Mouse (Mus musculus): ENCODE results near the gene Kctd21.

The Kctd21 gene

DNA sequence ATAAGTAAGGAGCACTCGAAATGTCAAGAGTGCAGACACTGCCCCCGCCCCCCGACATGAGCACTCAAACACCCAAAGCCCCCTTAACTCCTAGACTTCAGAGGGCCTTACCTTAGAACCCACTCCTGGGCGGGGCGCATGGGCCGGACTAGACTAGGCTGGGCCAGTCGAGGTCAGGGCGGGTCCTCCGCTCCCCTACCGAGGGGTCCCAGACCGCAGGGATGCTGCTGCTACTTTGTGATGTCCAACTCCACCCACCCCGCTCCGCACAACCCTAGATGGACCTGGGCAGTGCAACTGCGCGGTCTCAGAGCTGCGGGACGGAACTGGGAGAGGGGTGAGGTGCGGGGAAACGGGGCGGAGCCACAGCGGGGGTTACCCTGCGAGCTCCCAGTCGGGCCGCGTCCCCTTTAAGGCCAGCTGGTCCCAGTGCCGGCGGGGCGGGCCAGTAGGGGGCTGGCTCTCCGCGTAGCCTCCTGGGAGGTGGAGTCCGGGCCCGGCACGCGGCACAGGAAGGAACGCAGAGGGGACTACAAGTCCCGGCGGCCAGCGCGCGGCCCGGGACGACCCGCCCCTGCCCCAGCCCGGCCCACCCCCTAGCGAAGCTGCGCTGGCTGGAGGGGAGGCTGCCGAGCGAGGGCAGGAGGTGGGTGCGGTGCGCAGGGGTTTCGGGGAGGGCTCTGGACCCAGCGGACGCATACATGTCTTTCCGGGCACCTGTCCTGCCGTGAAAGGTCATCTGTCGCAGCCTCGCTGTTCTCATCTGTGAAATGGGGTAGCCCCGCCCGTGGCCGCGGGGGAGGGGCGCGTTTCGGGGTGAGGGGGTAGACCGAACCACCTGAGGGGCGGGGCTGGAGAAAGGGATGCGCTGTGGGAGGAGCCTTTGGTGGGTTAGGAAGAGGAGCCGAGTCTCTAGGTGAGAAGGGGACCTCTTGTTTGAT, at the start of gene Kctd21, which contains the start of gene Usp35:
TSS of gene Kctd21 (plus strand) at position 602 of the 941 bp plus-strand sequence.
TSS of gene Usp35 (minus strand) at position 295 of the 941 bp plus-strand sequence.
- peak; percentile 92 to 94 for DNase-seq (ENCODE audit: low spot score in 2 of 2)

DNA sequence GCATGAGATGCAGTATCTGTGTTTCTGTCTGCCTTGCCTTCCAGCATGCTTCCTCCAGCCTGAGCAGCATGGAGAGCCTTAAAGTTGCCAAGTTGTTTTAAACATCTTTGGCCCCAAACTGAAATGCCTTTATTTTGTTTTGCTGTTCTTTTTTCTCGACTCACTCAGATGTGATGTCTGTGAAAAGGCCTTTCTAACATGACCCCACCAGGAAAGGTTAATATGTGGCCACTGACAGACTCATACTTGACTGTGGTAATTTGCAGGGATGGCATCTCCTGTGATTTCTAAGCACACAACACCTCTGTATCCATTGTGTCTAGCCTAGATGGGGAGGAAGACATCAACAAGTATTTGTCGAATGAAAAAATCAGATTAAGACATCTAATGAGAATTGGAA, 35.1 kb upstream of the Kctd21 start:
- no peak for DNase-seq (ENCODE audit: low spot score in 2 of 2)

DNA sequence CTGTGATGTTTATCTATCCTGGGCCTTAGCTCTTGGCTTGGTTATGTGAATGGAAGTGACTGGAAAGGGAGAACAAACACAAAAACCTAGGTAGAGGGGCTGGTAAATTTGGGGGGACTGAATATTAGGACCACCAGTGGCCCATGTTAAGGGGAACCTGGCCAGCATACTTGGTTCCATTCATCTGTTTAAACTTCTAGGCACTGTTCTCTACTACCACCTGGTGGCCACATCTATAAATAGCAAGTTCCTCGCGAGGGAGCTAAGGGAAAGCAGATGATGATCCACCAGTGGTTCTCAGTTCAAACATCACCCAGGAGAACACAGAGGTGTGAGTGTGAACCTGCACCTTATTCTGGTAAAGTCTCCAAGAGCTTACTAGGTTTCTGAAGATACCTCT, 34.7 kb upstream of the Kctd21 start:
- DNase-seq (ENCODE audit: low spot score in 2 of 2), result peak; percentile 35 to 76

DNA sequence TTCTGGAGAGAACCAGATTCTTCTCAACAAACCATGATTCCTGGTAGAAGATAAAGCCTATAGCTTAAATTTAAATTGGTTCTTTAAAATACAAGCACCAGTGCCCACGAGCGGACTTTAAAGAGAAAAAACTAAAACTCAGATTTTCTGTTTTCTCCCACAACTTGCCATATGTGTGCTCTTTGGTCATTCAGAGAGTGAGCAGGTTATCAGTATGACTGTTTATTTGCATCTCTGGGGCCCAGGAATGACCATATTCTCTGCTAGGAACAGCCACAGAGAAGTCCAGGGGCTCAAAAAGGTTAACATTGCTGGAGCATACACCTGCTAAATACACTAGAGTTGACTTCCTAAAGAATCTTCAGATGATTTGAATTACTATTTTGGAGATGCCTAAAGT, 33.8 kb upstream of the Kctd21 start:
- DNase-seq (ENCODE audit: low spot score in 2 of 2), result no peak

DNA sequence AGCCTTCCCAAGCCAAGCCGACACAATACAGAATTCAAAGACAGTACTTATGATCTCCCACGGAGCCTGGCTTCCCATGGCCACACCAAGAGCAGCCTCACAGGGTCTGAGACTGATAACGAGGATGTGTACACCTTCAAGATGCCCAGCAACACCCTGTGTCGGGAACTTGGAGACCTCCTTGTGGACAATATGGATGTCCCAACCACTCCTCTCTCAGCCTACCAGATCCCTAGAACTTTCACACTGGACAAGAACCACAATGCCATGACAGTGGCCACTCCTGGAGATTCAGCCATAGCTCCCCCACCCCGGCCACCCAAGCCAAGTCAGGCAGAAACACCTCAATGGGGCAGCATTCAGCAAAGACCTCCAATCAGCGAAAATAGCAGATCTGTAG, 33.2 kb upstream of the Kctd21 start:
- no peak for DNase-seq (ENCODE audit: low spot score in 2 of 2)

DNA sequence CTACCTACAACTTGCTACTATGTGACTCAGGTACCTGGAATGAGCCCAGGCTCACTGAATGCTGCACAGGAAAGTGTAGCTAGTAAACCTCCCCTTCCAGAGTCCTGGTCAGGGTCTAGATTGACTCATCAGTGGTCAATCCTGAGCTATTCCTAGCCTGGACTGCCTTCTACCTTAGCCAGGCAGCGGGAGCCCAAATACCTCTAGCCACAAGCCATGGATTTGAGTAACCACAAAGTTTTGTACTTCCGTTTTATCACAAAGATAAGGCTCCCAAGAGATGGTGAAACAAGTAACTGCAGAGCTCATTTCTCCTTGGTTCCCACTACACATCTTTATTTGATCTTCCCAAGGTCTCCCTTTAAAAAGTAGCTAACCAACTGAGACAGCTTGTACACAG, 31.2 kb upstream of the Kctd21 start:
- DNase-seq (ENCODE audit: low spot score in 2 of 2), result no peak

DNA sequence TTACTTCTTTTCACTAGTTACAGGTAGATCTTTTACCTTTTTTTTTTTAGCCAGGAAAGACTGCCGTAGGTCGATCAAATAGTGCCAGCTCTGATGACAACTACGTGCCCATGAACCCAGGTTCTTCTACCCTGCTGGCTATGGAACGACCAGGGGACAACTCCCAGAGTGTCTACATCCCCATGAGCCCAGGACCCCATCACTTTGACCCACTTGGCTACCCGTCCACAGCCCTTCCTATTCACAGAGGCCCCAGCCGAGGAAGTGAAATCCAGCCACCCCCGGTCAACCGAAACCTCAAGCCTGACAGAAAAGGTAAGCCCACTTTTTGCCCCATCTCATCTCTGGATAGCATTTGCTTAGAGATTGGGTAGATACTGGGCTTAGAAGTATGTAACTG, 30.8 kb upstream of the Kctd21 start:
- no peak for DNase-seq (ENCODE audit: low spot score in 2 of 2)

DNA sequence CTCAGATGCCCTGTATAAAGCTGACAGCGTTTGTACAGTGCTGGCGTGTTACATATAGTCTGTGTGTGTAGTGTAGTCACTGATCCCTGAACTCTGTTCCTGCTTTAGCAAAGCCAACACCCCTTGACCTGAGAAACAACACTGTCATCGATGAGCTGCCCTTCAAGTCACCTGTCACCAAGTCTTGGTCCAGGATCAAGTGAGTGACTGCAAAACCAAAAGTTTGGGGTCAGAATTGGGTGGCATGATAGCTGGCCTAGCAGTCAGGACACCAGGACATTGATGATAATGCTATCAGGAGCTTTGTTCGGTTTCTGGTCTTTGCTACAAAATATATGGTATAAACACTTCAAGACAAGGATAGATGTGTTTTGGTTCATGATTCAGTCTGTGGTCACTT, 29.9 kb upstream of the Kctd21 start:
- no peak for DNase-seq (ENCODE audit: low spot score in 2 of 2)

DNA sequence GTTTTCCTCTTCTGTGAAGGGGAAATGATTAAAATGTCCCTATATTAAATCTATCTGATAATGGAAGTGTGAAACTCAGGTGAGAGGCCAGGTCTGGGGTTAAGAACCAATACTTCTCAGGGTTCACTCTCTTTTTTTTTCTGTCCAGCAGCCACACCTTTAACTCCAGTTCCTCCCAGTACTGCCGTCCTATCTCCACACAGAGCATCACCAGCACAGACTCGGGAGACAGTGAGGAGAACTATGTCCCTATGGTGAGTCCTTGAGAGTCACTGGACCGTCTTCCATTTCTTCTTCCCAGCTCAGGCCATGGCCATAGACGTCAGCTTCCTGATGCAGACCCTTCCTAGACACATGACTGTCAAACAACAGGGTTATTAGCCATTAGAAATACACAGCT, 29.3 kb upstream of the Kctd21 start:
- DNase-seq (ENCODE audit: low spot score in 2 of 2), result no peak

DNA sequence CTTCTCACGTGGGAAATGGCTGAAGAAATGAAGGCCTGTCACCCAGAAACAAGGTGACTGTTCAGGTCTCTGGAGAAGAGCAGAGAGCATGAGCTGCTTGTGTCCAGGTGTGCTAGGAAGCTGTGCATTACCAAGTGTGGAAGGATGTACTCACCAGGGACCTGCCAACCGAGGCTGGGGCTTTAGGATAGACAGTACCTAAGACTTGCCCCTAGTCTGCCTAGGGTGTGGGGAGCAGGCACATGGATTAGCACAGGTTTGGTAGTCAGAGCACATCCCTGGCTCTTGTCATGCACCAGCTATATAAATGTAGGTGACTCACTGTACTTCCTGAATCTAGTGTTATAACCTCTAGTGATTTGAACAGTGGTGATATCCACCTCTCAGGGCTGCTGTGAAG, 28.5 kb upstream of the Kctd21 start:
- DNase-seq (ENCODE audit: low spot score in 2 of 2), result no peak

DNA sequence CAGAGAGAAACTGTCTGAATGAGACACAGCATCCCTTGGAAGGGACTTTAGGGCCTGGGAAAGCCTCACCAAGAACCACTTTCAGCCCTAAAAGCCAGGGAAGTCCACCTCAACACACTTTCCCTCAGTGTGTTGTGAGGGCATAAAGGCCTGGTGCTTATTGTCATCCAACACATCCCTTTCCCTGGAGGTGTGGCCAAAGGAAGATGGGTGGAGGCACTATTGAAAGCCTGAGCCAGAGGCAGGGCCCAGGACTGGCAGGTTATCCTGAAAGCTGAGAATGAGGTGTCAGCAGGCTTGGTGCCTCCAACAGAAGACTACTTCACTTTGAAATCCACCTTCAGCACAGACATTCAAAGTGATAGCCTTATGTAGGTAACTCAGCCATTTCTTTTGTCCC, 27.7 kb upstream of the Kctd21 start:
- peak in 1 of 2 experiments; percentile 18 for DNase-seq (ENCODE audit: low spot score in 2 of 2)

DNA sequence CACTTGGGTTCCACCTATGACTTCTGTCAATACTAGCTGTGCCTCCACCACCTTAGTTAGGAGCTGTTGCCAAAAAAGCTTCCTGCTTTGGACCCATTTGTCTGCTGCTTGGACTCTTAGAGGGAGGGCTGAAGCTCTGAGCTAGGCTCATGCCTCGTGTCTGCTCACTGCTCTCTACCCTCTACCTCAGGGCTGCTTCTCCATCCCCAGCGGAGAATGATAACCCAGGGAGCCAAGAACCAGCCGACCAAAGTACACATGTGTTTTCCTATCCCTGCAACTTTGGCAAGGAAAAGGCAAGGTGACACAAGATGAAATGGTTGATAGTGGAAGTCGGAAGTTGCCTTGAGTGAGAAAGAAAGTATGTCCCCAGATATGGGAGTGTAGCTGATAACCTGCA, 26.9 kb upstream of the Kctd21 start:
- no peak for DNase-seq (ENCODE audit: low spot score in 2 of 2)

DNA sequence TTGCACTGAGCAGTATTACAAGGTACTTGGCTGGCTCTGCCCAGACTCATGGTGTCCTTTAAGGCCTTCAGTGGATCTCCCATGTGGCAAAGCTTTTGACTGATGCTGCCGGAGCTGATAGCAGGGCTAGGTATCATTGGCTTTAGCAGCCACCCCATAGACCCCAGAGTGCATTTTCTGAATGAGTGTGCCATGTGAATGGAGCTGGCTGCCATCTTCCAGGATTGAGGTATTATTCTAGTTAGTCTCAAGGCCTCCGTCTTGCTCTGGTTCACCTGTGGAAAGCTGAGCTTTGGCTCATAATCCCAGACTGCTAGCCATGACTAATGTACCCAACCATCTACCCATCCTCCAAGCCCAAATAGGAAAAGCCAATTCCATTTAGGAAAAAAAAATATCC, 25.3 kb upstream of the Kctd21 start:
- DNase-seq (ENCODE audit: low spot score in 2 of 2), result no peak

DNA sequence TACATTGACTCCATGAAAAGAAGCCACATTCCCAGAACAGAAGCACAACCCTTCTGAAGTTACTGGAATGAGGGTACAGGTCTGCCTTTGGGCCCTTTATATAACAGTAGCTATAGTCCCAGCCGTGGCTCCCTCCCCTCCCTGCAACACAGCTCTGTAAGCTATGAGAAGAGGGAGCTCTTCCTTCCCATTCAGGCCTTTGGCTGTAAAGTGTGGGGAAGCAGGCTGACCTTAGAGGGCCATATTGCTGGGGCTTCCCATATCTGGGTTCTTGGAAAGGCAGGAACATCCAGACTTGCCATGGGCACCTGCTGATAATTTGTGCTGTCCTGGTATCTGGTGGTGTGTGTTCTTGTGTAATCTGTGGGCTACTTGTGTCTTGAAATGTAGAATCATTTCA, 24.6 kb upstream of the Kctd21 start:
- DNase-seq (ENCODE audit: low spot score in 2 of 2), result no peak

DNA sequence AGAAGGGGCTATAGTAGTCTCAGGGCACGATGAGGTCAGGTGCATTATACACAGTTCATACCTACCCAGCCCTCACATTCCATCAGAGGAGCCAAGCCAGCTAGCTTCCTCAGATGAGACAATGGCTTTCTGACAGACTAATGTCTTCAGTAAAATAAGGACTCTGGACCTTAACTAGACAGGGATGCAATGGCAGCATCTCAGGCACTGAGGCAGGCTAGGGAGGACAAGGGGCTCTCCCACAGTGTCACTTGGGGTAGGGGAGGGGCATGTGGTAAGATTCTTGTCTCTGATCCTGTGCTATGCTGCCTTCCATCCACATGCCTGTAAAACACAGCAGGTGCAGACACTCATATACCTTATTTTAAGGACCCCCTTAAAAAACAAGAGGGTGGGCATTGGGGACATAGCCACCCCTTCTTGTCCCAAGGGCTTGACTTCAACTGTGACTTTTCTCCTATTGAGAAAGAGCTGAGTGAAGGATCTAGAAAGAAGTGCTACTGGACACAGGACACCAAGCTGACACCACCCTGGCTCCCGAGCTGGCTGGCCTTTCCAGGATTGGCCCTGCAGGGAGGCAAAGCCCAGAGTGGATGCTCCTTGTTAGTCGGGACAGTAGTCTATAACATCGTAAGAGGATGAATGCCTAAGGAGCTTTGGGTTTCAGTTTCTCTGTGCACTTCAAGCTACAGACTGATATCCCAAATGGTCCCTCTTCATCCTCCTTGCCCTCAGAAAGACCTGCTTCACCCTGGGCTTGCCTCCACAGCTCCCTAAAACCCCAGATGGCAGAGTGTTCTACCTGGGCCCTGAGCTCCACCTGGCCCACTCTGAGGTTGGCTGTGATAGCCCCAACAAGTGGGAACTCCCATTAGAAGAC, 22.4 kb upstream of the Kctd21 start:
- no peak for DNase-seq (ENCODE audit: low spot score in 2 of 2)

DNA sequence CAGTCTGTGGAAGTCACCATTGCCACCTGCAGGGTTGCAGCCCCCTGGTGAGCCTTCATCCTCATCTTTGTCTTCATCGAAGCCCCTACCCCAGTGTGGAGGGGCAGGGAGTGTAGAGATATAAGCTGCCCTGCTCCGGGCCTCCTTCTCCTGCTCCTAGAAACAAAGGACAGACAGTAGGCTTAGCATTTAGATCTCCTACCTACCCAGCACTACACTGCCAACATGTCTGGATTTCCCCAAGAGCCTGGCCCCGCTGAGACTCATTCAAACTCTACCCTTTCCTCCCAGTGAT, 21.8 kb upstream of the Kctd21 start:
- DNase-seq (ENCODE audit: low spot score in 2 of 2), result no peak

DNA sequence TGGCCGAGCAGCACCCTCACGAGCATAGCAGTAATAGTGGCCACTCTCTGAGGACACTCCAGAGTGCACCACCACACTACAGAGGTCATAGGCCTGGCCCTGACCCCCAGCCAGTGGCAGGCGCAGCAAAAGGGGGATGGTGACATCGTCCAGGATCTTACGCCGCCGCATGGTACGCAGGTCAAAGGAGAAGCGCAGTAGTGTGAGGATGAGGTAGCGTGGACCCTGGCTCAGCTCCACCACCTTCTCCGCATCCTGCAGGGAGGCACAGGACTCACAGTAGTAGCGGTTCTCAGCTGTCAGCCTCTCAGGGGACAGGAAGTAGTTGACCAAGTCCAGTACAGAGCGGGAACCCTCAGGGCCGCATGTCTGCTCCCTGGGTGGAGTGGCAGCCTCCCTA, 20.5 kb upstream of the Kctd21 start:
- no peak for DNase-seq (ENCODE audit: low spot score in 2 of 2)

DNA sequence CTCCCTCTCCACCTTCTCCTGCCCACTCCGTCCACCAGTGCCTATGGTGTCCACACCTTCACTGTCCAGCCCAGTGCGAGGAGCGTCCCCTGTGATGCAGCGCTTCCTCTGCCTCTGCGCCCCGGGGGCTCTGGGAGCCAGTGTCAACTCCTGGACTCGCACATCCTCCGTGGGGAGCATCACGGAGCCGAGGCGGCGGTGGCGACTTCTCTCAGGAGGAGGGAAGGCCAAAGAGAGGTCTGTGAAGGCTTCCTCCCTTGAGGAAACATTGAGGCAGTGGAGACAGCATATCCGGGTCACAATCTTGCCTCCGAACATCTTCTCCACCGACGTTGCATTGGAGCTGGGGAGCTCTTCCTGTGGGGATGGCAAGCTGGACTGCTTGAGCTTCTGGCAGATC, 19.9 kb upstream of the Kctd21 start:
- DNase-seq (ENCODE audit: low spot score in 2 of 2), result no peak

DNA sequence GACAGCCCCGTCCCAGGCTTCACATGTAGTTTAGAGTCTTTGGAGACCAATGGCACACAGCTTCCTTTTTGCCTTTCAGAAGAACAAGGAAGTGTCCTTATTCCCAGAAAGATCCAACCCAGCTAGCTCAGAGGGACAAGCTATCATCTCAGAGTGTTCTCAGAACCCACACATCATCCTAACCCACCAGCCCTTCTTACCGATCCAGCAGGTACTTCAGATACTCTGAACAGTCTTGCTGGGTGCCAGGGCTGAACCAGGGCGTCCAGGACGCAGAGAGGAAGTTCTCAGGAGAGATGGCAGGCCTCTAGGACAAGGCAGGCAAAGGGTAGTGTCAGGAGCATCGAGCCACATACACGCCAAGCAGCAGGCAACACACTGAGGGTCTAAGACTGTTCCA, 19.3 kb upstream of the Kctd21 start:
- DNase-seq (ENCODE audit: low spot score in 2 of 2), result no peak

DNA sequence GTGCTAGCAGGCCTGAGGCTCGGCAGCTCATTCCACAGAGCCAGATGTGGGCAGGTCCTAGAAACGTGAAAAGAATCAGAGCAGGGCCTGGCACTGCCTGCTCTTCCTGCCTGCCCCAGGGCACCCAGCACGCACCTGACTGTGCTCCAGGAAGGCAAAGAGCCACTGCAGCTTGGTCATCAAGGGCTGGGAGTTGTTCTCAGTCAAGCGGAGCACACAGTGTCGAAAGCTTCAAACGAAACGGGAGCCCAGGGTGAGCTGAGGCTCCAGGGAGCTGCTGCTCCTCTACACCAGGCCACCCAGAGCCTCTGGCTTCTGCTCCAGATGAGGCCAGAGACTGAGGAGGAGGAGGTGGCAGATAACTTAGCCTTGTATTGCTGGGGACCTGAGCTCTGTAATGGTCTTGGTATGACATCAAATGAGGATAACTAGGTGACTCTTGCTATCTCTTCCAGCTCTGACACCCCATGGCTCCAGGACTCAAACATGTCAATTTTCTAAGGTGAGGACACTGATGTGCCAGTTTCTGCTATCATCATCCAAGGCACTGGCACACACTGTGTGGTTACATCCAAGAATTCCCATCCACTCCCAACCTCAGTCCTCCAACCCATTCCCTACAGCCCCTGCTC, 18.6 kb upstream of the Kctd21 start:
- no peak for DNase-seq (ENCODE audit: low spot score in 2 of 2)

DNA sequence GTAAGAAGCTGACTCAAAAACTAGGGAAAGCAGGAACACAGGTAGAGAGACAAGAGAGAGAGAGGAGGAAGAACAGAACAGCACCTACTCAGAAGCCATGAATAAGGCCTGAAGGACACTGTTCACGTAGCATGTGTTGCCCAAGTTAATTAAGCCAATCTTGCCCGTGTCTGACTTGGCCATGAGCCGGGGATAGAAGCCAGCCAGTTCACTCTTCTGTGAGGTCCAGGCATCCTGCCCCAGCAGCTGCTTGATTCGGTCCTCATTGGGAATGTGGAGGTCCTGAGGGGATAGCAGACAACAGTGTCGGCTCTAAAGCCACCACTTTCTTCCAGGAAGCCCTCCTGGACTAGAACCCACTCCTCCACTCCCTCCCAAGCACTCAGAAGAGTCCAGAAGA, 17.5 kb upstream of the Kctd21 start:
- no peak for DNase-seq (ENCODE audit: low spot score in 2 of 2)

DNA sequence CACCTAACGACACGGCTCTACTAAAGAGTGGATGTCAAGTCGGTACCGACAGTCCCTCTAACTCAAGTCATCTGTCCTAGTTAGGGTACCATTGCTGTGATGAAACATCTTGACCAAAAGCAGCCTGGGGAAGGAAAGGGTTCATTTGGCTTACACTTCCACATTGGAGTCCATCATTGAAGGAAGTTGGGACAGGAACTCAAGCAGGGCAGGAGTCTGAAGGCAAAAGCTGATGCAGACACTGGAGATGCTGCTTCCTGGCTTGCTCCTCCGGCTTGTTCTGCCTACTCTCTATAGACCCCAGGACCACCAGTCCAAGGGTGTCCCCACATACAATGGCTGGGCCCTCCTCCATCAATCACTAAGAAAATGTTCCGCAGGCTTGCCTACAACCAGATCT, 16.5 kb upstream of the Kctd21 start:
- DNase-seq (ENCODE audit: low spot score in 2 of 2), result no peak

DNA sequence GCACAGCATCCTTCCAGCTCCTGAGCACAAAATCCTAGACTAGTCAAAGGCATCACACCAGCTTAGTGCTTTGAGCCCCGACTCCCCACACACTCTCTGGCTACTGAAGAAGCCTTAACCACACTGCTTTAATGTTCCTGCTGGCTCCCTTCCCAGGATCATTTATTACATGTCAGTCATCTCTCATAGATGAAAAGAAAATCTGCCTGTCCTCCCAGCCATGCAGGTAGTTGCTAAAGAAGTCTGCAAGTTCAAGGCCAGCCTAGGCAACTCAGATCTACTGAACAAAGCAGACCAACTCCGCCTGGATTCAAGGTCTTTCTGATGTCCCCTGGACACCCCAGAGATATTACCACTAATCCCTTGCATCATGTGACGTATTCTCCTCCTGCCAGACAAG, 14.4 kb upstream of the Kctd21 start:
- DNase-seq (ENCODE audit: low spot score in 2 of 2), result no peak

All from heart, adult 9 months (tissue).